Mouse (Mus musculus) cerebellum, postnatal 14 days (tissue): ENCODE data around the gene Oaf.
A peak's percentile ranks its signal among the peaks of the same experiment; 100 is the strongest.

Experiments used
- DNase-seq, 2 experiments: peaks; one replicate each; pipeline ENCODE4 v3.0.0; 2021; ENCODE audit warnings: mixed read lengths in 2 of 2

The Oaf gene

GRCm38 (mm10) chr9:43221643-43222428 is 17.9 kb downstream of the Oaf start:
- peak; percentile 89 to 93 for DNase-seq

DNA sequence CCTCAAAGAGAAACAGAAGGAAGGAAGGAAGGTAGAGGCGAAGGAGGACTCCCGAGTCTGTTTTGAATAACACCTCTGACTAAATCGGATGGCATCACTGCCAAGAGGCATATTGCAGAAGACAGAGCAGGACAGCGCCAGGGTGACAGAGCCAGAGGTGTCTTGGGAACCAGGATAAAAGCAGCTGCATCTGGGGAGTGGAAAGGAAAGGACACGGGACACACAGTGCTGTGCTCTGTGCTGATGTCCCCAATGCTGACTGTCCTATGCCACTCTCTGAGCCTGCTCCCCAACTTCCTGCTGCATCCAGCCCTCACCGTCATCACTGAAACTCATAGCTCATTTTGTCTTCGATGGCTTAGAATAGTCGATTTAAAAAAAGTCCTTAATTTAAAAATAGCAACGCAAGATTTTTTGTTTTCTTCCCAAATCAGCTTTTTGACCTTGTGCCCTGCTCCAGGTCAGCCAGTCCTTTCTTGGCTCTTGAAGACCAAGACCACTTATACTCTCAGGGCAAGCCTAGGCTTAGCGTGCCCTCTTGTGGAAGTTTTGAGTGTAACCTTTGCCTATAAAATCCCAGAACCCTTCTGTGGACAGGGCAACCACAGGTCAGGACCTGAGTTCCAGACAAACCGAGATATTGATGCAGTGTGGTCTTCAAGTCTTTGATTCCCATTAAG is 28.8 kb downstream of the Oaf start:
- peak; percentile 78 to 79 for DNase-seq

DNA sequence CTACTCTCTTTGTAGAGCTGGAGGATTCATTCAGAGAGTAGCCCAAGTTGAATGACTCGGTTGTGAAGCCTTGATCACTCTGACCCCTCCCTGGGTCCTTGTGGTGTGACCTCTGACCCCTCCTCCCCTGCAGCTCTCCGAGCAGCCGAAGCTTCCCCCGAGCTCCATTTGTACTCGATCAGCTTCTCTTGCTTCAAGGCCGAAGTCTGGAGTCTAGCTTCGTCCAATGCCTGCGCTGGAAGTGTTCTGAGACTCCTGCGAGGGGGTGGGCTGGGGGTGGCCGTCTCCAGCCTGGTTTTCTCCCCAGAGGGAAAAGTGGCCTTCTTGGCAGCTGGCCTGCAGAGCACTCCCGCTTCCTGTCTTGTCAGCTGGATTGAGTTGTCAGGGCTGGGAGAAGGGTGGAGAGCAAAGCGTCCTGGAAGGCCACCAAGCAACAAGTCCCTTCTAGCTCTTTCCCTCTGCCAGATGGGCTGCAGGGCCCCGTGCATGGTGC is 29.5 kb downstream of the Oaf start, which contains the start of gene Pou2f3:
Gene Pou2f3 (minus strand): TSS at position 180 of the 493 bp plus-strand sequence.
- DNase-seq: peak; percentile 17 to 48

DNA sequence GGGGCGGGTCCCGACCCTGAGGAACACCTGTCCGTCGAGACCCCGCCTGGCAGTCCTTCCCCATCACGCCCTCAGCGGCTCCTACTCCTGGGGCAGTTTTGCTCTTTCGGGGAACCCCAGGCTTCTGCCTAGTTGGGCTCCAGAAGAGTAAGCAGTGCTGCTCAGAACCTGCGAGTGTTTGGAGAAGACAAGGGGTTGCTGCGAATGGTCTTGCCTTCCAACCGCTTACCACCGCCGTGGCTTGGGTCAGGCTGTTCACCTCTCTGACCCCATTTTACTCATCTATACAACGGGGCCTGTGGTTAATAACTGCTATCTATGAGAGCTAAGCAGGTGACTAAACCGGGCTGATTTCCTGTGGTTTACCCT is 33.7 kb downstream of the Oaf start:
- no peak for DNase-seq

GRCm38 (mm10) chr9:43205343-43206021 is 34.2 kb downstream of the Oaf start:
- peak in 1 of 2 experiments; percentile 10 for DNase-seq

- DNase-seq: no peak
Measured at GRCm38 (mm10) chr9:43200212-43200611, 39.5 kb downstream of the Oaf start.

GRCm38 (mm10) chr9:43194001-43194400 is 45.7 kb downstream of the Oaf start:
- no peak for DNase-seq

DNA sequence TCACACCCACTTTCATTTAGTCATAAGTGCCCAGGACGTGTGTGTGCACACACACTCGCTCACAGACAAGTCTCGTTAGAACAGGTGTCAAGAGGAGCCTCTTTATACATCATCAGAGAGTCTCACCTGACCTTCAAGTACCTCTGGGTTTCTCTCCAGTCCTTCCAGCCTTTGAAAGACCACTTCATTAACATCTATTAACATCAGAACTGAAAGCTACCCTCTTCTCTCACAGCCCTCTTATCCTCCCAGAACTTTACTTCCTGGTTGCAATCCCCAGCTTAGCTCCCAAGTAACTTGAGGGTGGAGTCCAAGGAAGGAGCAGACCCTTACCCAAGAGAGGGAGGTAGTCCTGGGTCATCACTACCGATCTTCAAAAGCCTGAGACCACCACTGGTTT is 48.1 kb downstream of the Oaf start:
- DNase-seq: no peak

DNA sequence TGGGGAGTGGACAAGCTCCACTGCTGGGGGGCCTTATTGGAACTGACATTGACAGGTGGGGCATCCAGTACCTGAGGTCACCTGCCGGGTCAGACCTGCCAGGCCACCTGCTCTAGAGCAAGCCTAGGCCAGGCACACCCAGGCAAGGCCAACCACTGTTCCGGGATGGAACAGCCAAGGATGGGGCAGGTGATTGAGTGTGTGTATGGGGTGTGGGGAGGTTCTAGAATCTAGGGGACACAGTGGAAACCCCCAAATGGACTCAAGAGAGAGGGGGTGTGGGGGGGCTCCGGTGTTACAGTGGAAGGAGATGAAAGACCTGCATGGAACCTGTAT is 50.7 kb downstream of the Oaf start:
- DNase-seq: no peak

GRCm38 (mm10) chr9:43188309-43189020 is 51.2 kb downstream of the Oaf start:
- DNase-seq: no peak

GRCm38 (mm10) chr9:43179614-43180013 is 60.1 kb downstream of the Oaf start:
- no peak for DNase-seq

DNA sequence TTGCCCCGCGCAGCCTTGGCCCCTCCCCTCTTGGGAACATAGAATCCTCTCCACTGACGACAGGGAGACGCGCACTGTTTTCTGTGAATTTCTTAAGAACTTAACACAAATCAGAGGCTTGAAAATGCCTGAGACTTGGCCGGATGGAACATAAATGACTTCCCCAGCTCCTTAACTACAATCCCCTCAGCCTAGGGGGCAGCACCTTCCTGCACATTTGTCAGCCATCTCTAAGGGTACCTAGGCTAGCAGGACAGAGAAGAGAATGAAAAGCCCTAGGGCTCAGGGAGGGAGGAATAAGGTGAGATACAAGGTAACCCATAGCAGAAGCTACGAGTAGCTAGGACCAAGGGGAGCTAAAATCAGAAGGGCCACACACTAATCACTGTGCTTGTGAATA is 61.5 kb downstream of the Oaf start:
- DNase-seq: no peak
